Mouse (Mus musculus) ES-CJ7 (cell line): ENCODE results near the gene Gnai2.

ENCODE experiments used
- DNase-seq: peaks from one replicate; pipeline ENCODE4 v3.0.0; 2011; ENCODE audit warnings: low read depth, low spot score

The Gnai2 gene

GRCm38 (mm10) chr9:107568331-107569261 lies 66.6 kb downstream of the Gnai2 start:
- DNase-seq, result peak; percentile 87

GRCm38 (mm10) chr9:107567702-107568319 lies 67.4 kb downstream of the Gnai2 start, which contains the start of gene Hyal2:
Gene Hyal2 (plus strand): TSS chr9:107567945.
- no peak for DNase-seq

- DNase-seq, result no peak
Measured at GRCm38 (mm10) chr9:107566855-107567254, 68.3 kb downstream of the Gnai2 start.

DNA sequence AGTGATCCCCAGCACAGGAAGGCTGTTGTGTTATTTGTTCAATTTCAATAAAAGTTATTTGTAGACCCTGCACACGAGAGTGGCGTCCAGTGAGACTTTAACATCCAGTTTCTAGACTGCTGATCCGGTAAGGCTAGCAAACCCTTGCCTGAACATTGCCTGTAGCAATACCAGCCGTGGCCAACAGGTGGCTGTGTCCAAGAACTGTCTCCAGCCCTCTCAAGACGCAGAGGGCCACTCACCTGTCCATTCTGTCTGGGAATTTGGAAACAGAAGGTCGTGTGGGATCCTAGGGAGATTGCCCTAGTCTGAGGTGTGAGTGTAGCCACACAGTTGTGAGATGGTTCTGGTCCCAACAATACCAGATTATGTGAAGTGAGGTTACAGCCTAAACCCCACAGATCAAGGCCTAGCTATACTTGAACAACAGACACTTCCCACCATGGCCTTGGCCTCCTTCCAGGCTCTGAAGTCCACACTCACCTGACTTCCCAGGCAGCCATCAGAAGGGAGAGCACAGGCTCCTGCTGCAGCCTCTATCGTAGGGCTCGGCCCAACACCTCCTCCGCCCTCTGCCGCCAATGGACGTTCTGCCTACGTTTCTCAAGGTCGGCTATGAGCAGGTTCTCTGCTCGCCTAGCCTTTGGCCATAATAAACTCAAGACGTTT lies 69.0 kb downstream of the Gnai2 start:
- peak; percentile 70 for DNase-seq

GRCm38 (mm10) chr9:107565556-107565955 lies 69.6 kb downstream of the Gnai2 start:
- DNase-seq, result peak; percentile 48
